Mouse (Mus musculus): ENCODE measurements at regions not wholly inside any gene's neighbourhood (a gene's known extent, or its start where the extent isn't known, plus 50 kb on each side); places are given as distances from the start of the nearest gene placed in this dataset.
A peak's percentile ranks its signal among the peaks of the same experiment; 100 is the strongest.

DNA sequence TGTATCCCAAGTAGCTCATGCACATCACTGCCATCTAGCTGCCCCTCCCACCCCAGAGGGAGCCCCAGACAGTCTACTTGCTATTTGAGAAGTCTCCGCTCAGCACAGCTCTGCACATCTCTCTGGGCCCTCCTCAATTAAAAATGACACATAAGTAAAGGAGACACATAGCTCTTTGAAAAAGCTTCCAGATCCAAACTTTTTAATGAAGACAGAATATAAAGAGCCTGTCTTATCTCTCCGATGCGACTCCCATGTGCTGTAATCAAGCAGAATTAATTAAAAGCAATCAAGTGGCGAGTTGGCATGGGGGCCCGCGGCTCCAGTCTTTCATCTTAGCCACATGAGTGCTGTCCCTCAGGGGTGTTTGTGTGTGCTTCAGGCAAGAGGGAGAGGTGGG is 144.6 kb upstream of the Gjb5 start:
- DNase-seq = no peak

DNA sequence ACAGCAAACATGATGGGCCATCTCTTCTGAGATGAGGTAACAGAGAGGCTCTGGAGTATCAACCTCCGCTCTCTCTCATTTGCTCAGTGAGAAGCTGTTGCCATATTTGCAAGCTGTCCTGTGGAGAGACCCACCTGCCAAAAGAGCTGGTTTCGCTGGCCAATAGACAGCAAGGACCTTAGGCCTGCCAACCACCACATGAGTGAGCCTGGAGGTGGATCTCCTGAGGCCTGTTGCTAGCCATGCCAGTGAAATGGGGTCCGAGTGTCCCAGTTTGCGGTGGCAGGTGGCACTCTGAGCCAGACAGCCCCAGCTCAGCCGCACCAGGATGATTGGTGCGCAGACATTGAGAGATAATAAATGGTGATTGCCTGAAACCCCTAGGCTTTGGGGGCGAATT is 143.9 kb upstream of the Gjb5 start:
- no peak for DNase-seq

DNA sequence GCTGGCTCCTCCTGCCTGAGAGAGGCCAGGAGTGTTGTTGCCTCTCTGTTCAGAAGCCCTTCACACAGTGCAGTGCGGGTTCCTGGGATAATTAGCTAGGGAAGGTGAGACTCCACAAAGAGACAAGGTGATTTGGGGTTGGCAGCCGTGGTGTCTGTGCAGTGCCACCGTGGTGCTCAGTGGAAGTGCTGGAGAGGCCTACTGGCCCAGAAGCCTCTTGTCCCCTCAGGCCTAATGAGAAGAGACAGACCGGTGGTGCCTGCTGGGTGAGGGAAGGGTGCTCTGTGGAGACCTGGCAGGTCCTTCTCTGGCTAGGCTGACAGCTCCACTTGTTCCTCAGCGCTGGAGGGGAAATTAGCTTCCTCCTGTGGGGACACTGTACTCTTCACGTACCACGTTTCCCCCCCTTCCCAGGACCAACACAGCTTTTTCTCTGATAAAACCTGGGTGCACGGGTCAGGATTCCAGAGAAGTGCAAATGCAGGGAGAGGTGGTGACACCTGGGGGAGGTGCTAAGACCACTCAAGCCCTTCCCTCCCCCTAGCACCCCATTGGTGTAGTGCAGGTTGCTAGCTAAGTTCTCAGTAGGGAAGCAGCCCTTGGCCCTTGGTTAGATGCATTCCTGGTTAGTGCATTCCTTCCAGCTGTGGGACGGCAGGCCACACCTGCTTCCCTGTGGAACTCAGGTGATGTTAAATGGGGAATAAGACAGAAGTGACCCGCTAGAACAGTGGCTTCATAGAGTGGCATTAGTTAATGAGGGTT is 129.2 kb upstream of the Gjb5 start:
- no peak for DNase-seq

DNA sequence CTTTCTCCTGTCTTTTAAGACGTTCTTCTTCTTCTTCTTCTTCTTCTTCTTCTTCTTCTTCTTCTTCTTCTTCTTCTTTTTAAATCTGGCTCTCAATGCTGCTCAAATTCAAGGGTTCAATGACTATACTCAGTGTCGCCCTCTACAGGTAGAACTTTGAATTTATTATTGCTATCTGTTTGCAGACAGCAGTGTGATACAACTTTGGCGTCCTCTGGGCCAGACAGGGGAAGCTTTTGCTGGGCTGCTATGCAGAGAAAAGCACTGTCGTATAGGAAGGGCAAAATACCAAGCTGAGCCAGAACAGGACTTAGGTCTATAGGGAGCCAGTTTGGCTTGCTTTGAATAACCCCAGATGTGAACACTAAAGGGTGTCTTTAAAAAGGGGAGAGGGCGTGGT is 127.3 kb upstream of the Gjb5 start:
- DNase-seq = no peak

DNA sequence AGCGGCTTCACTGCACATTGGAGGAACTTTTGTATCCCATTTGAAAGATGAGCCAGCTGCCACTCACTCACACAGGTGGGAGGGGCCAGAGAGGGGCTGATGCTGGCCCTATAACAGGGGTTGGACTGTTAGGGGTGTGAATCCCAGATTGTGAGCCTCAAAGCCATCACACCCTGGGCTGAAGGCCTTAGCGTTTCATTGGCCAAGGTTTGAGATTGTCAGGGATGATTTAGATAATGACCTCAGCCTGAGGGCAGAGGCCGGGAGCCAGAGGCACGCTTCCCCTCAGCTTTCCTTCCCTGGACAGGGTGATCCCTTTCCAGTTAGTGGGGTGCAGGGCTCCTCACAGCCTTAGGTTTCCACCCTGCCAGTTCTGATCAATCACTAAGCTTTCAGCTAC is 124.5 kb upstream of the Gjb5 start:
- no peak for DNase-seq

DNA sequence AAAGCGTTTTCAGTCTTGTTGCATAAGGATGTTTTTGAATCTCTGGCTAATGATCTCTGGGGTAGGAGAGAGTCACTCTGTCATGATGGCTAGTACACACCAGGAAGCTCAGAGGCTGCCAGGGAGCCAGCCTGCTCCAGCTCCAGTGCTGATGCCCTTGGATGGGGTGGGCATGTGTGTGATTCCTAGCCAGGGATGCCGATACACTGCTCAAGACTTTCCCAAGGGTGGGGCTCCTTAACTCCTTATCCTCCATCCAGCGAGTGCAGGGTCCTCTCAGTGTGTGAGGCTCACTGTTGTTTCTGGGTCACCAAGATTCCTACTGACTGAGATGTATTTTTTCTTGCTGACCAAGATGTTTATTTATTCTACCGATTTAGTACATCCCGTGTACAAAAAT is 122.4 kb upstream of the Gjb5 start:
- no peak for DNase-seq

DNA sequence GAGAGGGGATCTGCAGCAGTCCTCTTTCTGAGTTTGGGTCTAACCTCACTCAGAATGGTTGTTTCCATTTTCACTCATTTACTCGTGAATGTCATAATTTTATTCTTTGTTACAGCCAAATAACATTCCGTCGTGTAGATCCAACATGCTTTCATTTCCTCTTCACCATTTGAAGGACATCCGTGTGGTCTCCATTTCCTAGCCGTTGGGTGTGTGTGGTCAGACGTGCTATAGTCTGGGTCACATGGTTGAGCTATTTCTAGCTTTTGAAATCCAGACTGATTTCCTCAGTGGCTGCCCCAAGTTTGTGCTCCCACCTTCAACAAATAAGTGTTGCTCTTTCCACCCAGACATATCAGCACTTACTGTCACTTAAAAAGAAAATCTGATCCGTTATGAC is 111.9 kb upstream of the Gjb5 start:
- DNase-seq = no peak

DNA sequence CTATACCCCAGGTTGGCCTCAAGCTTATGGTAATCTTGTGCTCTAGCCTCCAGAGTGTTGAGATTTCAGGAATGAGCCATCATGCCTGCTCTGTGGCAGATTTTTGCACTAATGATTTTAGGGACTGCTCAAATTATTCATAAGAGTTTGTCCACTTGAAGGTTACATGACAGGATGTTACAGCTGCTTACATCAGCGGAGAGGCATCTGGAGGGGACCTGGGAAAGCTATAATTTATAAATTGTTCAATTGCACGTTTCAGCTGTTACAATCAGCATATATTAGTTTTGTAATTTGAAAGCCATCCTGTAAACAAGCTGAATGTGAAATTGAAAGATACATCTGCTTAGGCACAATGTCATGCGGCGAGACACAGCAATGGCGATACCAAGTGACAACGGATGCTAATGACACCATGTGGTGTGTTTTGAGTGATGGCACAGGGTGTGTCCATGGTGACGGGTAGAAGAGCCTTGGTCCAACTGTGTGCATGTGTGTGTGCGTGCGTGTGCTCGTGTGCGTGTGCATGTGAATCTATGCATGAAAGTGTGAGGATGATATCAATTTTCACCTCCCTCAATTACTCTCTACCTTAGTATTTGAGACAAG is 96.6 kb upstream of the Gjb5 start:
- no peak for DNase-seq

DNA sequence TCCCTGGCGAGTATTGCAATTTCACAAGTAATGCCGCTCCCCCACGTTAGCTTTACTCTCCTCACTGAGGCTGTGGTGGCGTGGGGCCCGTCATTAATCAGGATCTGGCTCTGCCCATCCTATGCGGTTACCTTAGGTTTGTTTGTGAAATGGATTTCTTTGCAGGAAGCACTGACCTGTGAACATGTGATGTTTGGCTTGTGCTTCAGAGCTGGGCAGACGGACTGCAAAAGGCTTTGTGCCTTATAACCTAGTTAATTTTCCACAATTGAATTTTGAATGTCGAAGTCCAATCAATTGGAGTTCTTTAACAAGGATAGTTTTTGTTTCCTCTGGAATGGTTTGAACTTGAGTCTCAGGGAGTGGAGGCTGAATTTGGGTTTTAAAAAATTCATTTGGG is 94.1 kb upstream of the Gjb5 start:
- no peak for DNase-seq

DNA sequence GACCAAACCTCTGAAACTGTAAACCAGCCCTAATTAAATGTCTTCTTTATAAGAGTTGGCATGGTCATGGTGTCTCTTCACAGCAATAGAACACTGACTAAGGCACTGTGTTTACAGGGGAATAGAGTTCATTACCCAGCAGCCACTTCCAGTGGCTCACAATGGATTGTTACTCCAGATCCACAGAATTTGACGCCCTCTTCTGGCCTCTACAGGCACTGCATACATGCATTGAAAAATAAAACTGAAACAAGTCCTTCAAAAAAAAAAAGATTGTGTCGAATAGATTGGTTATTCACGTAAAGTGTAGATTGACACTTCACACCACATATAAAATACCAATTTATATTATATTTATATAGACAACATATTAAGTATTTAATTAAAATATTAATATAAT is 87.3 kb upstream of the Gjb5 start:
- no peak for DNase-seq

DNA sequence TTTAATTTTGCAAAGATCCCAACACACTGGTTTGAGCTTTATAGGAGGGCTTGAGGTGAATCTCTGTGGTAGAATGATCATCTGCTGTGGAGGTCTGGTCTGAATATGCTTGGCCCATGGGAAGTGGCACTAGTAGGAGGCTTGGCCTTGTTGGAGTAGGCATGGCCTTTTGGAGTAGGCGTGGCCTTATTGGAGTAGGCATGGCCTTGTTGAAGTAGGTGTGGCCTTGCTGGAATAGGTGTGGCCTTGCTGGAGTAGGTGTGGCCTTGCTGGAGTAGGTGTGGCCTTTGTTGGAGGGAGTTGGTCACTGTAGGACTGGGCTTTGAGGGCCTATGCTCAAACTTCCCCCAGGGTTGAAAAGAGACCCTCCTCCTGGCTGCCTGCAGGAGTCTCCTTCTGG is 86.1 kb upstream of the Gjb5 start:
- DNase-seq = no peak

DNA sequence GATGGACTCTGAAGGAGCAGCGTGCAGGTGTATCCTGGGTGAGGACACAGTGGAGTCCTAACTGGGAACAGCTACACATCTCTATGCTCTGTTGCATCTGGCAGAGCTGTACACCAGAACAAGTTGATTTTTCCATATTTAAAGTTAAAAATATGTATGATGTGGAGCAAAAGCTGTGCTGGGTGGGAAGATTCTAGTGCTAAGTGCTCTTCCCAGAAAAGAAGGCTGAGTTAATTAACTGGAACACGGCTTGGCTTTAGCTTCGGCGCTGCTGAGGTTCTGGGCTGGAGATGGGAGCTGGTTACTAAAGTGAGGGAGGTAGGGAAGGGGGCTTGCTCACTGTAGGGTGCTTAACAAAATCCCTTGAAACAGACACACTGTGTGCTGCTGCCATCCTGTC is 84.0 kb upstream of the Gjb5 start:
- no peak for DNase-seq

DNA sequence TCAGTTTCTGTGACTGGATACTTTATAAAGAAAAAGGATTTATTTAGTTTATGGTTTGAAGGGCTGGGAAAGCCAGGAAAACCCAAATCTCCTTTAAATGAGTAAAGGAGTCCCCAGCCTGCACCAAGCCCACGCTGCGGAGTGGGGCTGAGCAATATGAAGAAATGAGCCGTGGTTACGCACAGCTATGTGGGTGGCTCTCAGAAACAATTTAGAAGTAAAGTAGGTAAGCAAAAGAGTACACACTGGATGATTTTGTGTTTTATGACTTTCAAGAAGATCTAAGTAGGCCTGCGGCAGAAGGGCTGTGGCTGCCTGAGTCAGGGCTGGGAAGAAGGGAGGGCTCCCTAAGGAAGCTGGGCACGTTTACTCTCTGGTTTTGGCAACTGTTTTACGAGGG is 82.6 kb upstream of the Gjb5 start:
- peak in 1 of 2 experiments; percentile 5 for DNase-seq

DNA sequence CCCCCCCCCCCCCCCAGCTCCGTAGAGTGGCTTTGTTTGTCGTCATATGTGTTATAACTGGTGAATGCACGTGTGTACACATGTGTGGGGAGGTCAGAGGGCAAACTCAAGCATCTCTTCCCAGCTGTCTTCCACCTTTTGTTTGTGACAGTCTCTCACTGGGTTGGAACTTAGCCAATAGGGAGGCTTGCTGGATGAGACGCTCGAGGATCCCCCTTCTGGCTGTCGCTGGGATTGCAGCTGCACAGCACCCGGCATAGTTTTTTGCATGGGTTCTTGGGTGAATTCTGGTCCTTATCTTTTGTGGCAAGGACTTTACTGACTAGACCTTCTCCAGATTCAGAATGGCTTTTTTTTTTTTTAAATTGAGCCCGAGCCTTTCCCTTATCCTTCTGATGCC is 77.1 kb upstream of the Gjb5 start:
- peak; percentile 30 to 71 for DNase-seq

DNA sequence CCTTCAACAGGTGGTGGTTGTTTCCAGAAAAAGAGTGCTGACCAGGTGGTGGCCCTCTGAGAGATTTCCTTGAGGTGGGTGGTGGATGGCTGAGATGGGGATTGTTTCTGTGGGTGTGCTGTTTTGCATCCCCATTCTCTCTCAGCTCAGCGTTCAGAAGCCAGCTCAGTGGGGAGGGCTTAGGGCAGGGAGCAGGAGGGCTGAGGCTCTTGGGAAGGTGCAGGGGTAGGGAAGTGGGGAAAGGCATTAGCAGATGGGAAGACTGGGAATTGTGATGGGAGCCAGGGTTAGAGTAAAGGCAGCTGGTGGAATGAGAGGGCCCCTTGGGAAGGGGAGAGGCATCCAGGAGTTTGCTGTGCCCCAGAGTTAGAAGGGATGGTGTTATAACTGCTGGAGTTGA is 72.3 kb upstream of the Gjb5 start:
- DNase-seq = no peak

DNA sequence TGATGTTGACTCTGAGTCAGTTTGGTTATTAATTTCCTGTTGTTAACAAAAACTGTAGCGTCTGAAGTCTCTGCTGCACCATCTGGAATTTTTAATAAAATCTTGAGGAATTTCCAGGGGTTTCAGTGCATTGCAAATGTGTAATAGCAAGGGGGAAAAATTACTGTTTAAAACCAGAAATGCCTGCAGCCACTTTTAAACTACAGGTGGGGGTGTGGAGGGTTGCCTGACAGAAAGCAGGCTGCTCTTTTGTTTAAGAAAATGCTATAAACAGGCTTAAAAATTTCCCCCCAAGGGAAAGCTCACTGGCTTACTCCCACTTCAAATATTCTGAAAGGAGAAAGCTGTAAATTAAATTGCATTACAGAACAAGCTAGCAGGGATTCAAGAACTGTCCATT is 71.8 kb upstream of the Gjb5 start:
- no peak for DNase-seq

DNA sequence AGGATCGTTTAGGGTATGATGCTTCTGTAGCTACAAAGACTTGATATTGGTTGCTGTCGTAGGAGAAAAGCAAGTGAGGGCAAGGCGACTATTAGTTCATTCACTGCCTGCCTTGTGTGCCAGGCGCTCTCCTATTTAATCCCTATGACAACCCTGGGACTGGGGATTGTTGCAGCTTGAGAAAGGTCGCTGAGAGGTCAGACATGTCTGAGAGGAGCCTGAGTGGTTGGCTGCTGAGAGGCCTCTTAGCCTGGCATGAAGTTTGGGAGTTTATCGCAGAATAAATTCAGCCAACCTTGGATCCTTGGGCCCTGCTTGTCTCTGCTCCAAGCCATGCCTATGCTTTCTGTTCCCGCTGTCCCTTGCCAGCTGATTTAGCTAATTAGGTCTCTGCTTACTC is 65.9 kb upstream of the Gjb5 start:
- no peak for DNase-seq

DNA sequence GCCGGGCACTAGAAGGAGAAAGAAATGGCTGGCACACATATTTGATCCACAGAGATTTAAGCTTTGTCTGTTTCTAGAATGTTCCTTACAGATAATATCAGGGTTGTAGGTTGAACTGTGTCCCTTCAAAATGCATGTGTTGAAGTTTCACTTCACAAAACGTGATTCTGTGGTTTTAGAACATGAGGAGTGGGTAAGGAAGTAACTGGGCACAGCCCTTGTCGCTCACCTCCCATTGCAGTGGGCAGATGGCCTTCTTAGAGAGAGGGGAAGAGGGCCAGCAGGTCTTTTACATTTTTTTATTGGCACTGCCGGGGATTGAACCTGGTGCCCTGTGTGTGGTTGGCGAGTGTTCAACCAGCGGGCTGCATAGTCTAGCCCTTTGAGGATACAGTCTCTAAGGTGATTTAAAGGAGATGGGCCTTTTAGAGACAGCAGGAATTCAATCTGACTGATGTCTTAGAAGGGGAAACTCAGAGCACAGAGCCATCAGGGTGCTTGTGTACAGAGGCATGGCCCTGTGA is 64.0 kb upstream of the Gjb5 start:
- no peak for DNase-seq

DNA sequence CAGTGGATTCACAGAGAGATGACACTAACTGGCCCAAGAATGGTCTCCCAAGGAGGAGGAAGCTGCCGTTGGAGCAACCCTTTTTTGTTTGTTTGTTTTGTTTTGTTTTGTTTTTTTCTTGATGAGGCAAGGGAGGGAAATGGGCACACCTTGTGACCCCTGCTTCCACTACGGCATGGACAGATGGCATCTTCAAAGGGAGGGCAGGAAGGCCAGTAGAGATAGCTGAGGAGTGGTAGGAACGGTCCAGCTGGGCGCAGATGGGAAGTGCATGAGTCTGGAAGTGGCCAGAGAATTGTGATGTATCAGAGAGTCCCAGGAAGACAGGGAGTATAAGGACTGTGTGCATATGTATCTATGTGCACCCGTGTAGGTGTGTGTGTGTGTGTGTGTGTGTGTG is 63.1 kb upstream of the Gjb5 start:
- no peak for DNase-seq

DNA sequence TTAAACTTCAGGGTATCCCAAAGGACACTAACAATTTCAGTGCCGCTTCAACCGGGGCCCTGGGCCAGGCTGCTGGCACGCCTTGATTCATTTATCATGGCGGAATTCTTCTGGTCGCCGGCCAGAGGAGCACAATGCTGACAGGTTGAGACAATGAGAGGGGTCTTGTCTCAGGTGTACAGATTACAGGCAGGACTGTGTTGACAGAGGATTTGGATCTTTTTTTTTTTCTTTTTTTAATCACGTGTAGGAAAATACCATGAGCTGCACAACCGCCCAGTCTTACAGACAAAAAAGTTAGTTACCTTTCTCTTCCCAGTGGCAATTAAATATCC is 61.8 kb upstream of the Gjb5 start:
- no peak for DNase-seq

DNA sequence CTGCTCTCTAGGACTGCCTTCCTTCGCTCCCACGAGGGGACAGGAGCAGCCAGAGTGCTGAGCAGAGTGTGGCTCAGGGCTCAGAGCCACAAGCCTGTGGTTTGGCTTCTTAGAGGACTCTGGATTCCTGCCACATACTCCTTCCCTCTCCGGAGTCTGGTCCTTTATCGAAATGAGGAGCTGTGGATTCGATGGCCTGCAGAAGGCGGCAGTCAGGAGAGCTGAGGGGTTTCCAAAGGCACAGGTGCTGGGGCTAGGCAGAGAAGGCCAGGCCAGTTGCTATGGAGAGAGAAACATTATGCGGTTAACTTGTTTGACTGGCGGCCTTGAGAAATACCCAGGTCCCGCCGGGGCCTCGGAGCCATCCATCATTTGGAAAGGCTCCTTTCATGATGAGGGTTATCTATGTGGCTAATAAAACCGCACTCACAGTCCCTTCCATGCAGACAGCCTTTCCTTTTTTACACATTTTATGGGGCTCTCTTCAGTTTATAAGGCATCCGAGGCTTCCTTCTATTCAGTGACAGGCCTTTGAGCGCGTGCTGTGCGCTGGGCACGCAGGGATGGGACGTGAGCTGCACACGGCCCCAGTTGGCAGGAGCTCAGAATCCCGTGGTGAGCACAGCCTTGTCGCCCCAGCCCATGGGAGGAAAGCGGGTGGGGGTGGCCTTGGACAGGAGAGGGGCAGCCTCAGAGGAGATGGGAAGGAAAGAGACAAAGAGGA is 61.2 kb upstream of the Gjb5 start:
- DNase-seq = peak in 1 of 2 experiments; percentile 6

DNA sequence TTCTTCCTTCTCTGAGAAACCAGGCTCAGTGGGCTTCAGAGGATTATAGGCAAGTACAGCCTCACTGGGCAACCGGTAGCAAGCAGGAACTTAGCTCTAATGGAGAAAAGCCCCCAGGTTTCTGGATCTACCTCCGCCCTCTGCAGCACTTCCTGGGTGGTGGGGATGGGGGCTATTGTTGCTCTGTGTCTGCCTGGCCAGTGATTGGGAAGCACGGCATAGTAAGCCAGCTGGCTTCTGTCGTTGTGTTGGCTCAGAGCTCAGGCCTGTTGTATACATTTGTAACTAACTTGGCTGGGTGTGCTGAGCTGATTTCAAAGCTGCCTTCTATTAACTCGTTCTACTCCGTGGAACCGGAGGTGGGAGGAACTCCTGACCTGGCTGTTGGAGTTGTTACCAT is 58.9 kb upstream of the Gjb5 start:
- no peak for DNase-seq

DNA sequence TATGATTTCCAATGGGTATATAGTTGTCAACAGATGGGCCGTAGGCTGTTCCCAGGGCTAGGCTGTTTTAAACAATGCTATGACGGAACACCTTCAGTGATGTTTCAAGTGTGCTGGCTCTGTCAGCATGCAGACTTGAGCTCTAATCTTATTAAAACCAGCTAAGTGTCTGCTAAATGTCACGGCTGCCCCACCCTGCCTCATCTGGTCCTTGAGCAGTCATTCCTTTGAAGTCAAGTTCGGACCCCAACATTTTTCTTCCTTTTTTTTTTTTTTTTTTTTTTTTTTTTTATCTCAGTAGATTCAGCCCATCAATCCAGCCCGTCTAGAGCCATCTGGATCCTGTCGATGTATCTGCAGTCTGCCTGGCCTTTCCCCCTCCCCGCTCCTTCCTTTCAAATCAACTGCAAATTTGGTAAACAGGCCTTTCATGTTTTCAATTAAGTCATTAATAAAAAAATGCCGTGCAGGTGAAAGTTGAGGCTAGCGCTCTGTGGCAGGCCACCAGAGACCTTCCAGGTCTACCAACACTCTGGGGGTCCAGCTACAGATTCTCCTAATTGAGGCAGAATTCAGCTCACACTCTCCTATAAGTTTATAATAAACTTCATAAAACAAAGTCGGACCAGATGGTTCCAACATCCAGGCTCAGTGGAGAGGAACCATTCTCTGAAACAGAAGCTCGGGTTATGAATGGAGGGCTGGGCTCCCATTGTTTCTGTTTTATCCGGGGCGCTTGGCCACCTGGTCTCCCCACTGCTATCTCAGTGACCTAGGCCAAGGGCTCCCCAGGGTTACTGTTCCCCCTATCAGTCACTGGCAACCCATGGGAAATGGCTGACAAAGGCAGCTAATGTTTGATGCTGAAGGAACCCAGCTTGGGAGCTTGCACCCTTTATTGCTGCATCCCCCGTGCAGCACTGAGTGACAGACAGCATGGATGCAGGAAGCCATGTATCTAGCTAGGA is 56.3 kb upstream of the Gjb5 start:
- DNase-seq = no peak
